Mouse (Mus musculus) R1 (cell line): ENCODE data around the gene Pigm.

Experiments used
- DNase-seq: peaks from one replicate; pipeline ENCODE4 v3.0.0-alpha.2; 2018; ENCODE audit warnings: low read depth, low spot score

Gene Pigm

GRCm38 (mm10) chr1:172352001-172352400 is 24.3 kb upstream of the Pigm start:
- DNase-seq = no peak

GRCm38 (mm10) chr1:172352453-172352852 is 23.9 kb upstream of the Pigm start:
- DNase-seq = no peak

GRCm38 (mm10) chr1:172355336-172355735 is 21.0 kb upstream of the Pigm start:
- DNase-seq = no peak

- peak; percentile 51 for DNase-seq
Measured at GRCm38 (mm10) chr1:172357550-172357949, 18.8 kb upstream of the Pigm start.

- no peak for DNase-seq
Measured at GRCm38 (mm10) chr1:172358341-172358740, 18.0 kb upstream of the Pigm start.

GRCm38 (mm10) chr1:172364684-172365083 is 11.7 kb upstream of the Pigm start:
- peak; percentile 82 for DNase-seq

GRCm38 (mm10) chr1:172368768-172369418 is 7.5 kb upstream of the Pigm start:
- DNase-seq = peak; percentile 92

- no peak for DNase-seq
Measured at GRCm38 (mm10) chr1:172376758-172377458, 562 bp downstream of the Pigm start.

- no peak for DNase-seq
Measured at GRCm38 (mm10) chr1:172380066-172380465, 3.7 kb downstream of the Pigm start.

- no peak for DNase-seq
Measured at GRCm38 (mm10) chr1:172382090-172382489, 5.7 kb downstream of the Pigm start.

GRCm38 (mm10) chr1:172387246-172387645 is 10.9 kb downstream of the Pigm start:
- DNase-seq = no peak

- peak; percentile 61 for DNase-seq
Measured at GRCm38 (mm10) chr1:172390769-172391168, 14.4 kb downstream of the Pigm start.

- no peak for DNase-seq
Measured at GRCm38 (mm10) chr1:172391807-172392581, 15.6 kb downstream of the Pigm start.

GRCm38 (mm10) chr1:172392643-172393170 is 16.4 kb downstream of the Pigm start:
- no peak for DNase-seq

- no peak for DNase-seq
Measured at GRCm38 (mm10) chr1:172393739-172394138, 17.4 kb downstream of the Pigm start.

GRCm38 (mm10) chr1:172396996-172397752 is 20.8 kb downstream of the Pigm start:
- DNase-seq = no peak

- no peak for DNase-seq
Measured at GRCm38 (mm10) chr1:172406077-172406706, 29.8 kb downstream of the Pigm start.

GRCm38 (mm10) chr1:172408996-172409395 is 32.6 kb downstream of the Pigm start:
- DNase-seq = peak; percentile 59

- DNase-seq = no peak
Measured at GRCm38 (mm10) chr1:172409431-172409830, 33.1 kb downstream of the Pigm start.

GRCm38 (mm10) chr1:172410806-172411205 is 34.5 kb downstream of the Pigm start:
- peak; percentile 57 for DNase-seq

GRCm38 (mm10) chr1:172412204-172412603 is 35.9 kb downstream of the Pigm start:
- DNase-seq = peak; percentile 50
